Mouse (Mus musculus) limb, embryonic 13.5 days (tissue): ENCODE data around the gene Slc37a2. TPM values are rescaled to one million over a fixed set of nuclear protein-coding genes. Genes with fewer than 3 reads are reported as not detected.
A peak's percentile ranks its signal among the peaks of the same experiment; 100 is the strongest.
"Not testable (repeated sequence)": the region's sequence is repeated elsewhere in the genome, so short reads cannot be mapped to it uniquely, and the experiment has no call there.

Experiments
- ATAC-seq: fragments of 200-750 bp; cut with Nextera tagmentation; 2 replicates; pipeline ENCODE4 v1.8.0; 2017; ENCODE audit warnings: low read depth, moderate number of reproducible peaks, moderate TSS enrichment; ENCODE audit not compliant: low FRiP score
- H3K27ac ChIP-seq: fragments of 300-500 bp; sonication (generic); 2 replicates; pipeline ENCODE4 v1.5.1; 2015; ENCODE audit warnings: inconsistent platforms, mild to moderate bottlenecking, moderate library complexity
- H3K27me3 ChIP-seq: fragments of 300-500 bp; sonication (generic); 2 replicates; pipeline ENCODE4 v1.6.1; 2015; ENCODE audit warnings: mild to moderate bottlenecking, inconsistent platforms
- H3K36me3 ChIP-seq: fragments of 300-500 bp; sonication (generic); 2 replicates; pipeline ENCODE4 v1.6.1; 2015; ENCODE audit warnings: inconsistent platforms, mild to moderate bottlenecking, moderate library complexity
- H3K4me1 ChIP-seq: fragments of 300-500 bp; sonication (generic); 2 replicates; pipeline ENCODE4 v1.6.1; 2015; ENCODE audit warnings: inconsistent platforms
- H3K4me2 ChIP-seq: fragments of 300-500 bp; sonication (generic); replicated peaks from 2 replicates; pipeline ENCODE4 v1.6.1; 2015; ENCODE audit warnings: inconsistent platforms, mild to moderate bottlenecking, moderate library complexity
- H3K4me3 ChIP-seq: fragments of 300-500 bp; sonication (generic); 2 replicates; pipeline ENCODE4 v1.5.1; 2015; ENCODE audit warnings: moderate library complexity, mild to moderate bottlenecking, inconsistent platforms
- H3K9ac ChIP-seq: fragments of 300-500 bp; sonication (generic); 2 replicates; pipeline ENCODE4 v1.6.1; 2015; ENCODE audit warnings: mild to moderate bottlenecking, inconsistent platforms
- H3K9me3 ChIP-seq: fragments of 300-500 bp; sonication (generic); 2 replicates; pipeline ENCODE4 v1.6.1; 2016; ENCODE audit warnings: inconsistent platforms
- WGBS: fragments of 180-500 bp; shearing (Covaris S2); methylation state at CpG from one replicate; pipeline ENCODE4 v1.1.7; 2015; 5-methylcytosine and 5-hydroxymethylcytosine counted together
- polyA plus RNA-seq: library from polyadenylated mRNA; unstranded; fragments of >200 nt; fragmentation: Nextera tagmentation; extraction: Ambion mirVana; gene quantifications from 2 replicates; pipeline ENCODE4 v1.2.1, GENCODE M21; 2015

Slc37a2 gene
- polyA plus RNA-seq, result 2.0 and 2.6 TPM in 2 replicates

DNA sequence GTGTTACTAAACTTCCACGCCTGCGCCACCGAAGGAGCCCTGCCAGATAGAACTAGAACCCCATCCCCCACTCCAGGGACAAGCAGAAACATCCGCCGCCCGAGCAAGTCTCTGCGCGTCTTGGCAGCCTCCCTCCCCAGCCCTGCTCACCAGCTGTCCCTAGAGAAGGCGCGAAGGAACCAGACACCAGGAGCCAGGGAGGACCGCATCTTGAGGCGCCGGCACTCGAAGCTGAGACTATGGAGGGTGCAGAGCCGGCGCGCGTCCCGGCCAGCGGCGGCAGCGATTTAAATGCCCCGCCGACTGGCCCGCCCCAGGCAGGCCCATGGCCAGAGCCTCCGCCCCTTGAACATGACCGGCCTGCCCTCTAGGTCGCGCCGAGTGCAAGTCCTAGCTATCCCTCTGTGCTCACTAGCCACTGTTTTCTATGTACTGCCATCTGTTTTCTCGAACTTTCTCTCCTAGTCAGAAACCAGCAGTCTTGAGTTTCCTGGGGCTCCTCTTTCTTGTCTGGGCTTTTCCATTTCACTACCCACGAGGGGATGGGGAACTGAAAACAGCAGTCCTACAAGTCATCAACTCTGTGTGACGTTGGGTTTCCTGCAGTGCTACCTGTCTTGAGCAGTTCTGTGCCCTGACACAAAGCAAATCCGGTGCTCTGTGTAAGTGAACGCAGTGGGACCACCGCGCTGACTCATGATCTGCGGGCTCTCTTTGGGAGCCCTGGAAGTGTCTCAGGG lies at the start of gene Slc37a2:
Gene Slc37a2 (minus strand): TSS at position 590 of the 740 bp plus-strand sequence.
- Histone ChIP-seq H3K9ac (peak within 1 kb of the TSS; percentile 67), H3K27me3 (peaks cover 18% of the 10 kb centered on the region; the same call in 1 of the 2 replicates), H3K36me3 (no peaks in the 10 kb centered on the region), H3K4me1 (peaks cover 14% of the 10 kb centered on the region; the same call in 1 of the 2 replicates), H3K4me3 (peak within 1 kb of the TSS; percentile 48), H3K9me3 (no peaks in the 10 kb centered on the region), H3K4me2 (peak within 1 kb of the TSS; percentile 91), H3K27ac (peak within 1 kb of the TSS; percentile 55; the same call in 1 of the 2 replicates)
- ATAC-seq, result peak; percentile 76
- 2% methylated on average over 38 of the region's 38 CpGs for WGBS

DNA sequence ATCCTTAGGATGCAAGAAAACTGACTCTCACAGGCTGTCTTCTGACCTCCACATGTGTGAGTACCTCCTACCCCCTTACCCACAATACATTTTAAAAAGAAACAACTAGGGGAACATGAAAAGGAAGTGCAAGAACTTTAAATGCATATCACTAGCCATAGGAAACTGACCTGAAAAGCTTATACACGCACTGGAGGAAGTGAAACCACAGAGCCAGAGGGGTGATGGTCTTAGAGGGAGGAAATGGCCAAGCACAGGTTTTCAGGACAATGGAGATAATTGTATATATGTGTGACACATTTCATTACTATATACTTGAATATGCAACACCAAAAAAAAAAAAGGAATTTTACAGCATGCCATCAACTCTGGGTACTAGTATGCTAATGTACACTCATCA lies 46.2 kb upstream of the Slc37a2 start:
- no peak overlapping the region for H3K4me3 ChIP-seq
- H3K27me3 ChIP-seq, result no peaks in the 10 kb centered on the region
- no peaks in the 10 kb centered on the region for H3K36me3 ChIP-seq
- no peak for ATAC-seq
- no peaks in the 10 kb centered on the region for H3K9me3 ChIP-seq
- no peak overlapping the region for H3K27ac ChIP-seq
- H3K9ac ChIP-seq, result no peak overlapping the region
- 93% methylated on average over 1 of the region's 1 CpGs for WGBS
- no peaks in the 10 kb centered on the region for H3K4me1 ChIP-seq
- H3K4me2 ChIP-seq, result no peak overlapping the region

DNA sequence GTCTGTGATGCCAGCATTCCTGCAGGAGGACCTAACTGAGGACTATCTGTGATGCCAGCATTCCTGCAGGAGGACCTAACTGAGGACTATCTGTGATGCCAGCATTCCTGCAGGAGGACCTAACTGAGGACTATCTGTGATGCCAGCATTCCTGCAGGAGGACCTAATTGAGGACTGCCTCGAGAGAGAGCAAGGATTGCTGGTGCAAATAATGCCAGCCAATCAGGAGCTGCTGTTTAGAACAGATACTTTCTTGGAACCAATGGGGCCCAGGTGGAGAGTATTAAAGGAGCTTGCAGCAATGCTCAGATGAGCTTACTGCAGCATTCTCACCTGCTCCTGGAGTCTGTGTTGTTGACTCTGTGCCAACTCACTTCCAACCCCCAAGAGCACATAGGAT lies 45.0 kb upstream of the Slc37a2 start:
- not testable (repeated sequence) for H3K27ac ChIP-seq, H3K4me2 ChIP-seq, H3K4me3 ChIP-seq, ATAC-seq, H3K9me3 ChIP-seq, H3K9ac ChIP-seq, H3K4me1 ChIP-seq, H3K27me3 ChIP-seq, H3K36me3 ChIP-seq
- WGBS, result 55% methylated on average over 1 of the region's 1 CpGs

DNA sequence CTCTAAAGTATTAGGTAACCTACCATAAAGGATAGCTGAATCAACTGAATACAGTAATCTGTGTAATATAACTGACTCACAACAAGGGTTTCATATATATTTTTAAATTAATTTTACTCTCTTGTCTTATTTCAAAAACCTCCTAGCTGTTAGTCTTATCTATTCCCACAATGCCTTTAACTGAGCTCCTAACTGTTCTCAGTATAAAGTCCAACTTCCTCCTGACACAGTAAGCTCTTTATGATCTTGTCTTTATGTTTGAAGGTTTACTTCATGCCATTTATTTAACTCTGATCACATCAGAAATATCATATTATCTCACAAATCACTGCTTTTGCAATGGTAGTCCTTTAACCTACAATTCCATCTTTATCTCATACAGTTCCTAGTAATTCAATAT lies 40.0 kb upstream of the Slc37a2 start:
- no peak overlapping the region for H3K4me3 ChIP-seq
- no peak for ATAC-seq
- no peaks in the 10 kb centered on the region for H3K4me1 ChIP-seq
- H3K27ac ChIP-seq, result no peak overlapping the region
- H3K36me3 ChIP-seq, result no peaks in the 10 kb centered on the region
- H3K27me3 ChIP-seq, result no peaks in the 10 kb centered on the region
- no peak overlapping the region for H3K9ac ChIP-seq
- no peaks in the 10 kb centered on the region for H3K9me3 ChIP-seq
- no peak overlapping the region for H3K4me2 ChIP-seq

DNA sequence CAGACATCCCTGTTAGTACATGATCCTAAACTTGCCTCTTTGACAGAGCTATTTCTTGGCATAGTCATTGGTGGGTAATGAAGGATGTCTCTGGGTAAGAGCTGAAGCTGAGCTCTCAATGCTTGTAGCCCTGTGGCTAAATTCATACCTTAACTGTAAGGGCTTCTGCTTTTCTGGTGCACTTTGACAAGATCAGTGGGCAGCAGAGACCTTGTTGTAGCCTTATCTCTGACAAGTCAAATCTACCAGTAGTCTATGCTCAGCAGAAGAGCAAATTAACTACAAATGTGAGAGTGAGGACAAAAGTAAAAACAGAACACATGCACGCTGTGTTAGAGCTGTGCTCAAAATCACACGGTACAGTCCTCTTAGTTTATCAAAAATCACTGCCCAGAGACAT lies 11.1 kb upstream of the Slc37a2 start:
- Histone ChIP-seq H3K4me2 (no peak overlapping the region), H3K27me3 (no peaks in the 10 kb centered on the region), H3K4me3 (no peak overlapping the region), H3K27ac (no peak overlapping the region), H3K9ac (no peak overlapping the region), H3K36me3 (no peaks in the 10 kb centered on the region), H3K4me1 (no peaks in the 10 kb centered on the region), H3K9me3 (no peaks in the 10 kb centered on the region)
- ATAC-seq, result no peak
- WGBS, result 78% methylated on average over 2 of the region's 2 CpGs

DNA sequence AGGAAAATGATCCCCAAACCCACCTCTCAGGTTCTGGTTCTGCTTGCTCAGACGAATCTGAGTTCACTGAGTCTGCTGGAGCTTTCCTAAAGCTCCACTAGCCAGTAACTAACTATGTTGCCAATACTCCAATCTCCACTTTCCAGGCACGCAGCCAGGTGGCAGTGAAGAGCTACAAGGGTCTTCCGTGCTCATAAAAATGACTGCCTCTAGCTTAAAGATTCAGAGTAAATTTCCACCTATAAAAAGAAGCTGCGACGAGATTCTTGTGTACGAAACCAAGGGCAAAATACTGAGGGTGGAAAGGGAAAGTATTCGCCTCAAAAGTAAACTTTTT lies 319 bp upstream of the Slc37a2 start:
- Histone ChIP-seq H3K9me3 (no peaks in the 10 kb centered on the region), H3K9ac (peak overlapping the region; percentile 67; the same call in 1 of the 2 replicates), H3K36me3 (no peaks in the 10 kb centered on the region), H3K4me2 (peak overlapping the region; percentile 91), H3K4me1 (peaks cover 14% of the 10 kb centered on the region; the same call in 1 of the 2 replicates), H3K4me3 (peak overlapping the region; percentile 48), H3K27me3 (peaks cover 18% of the 10 kb centered on the region; the same call in 1 of the 2 replicates), H3K27ac (peak overlapping the region; percentile 55; the same call in 1 of the 2 replicates)
- WGBS, result 25% methylated on average over 7 of the region's 7 CpGs
- peak; percentile 70 for ATAC-seq

DNA sequence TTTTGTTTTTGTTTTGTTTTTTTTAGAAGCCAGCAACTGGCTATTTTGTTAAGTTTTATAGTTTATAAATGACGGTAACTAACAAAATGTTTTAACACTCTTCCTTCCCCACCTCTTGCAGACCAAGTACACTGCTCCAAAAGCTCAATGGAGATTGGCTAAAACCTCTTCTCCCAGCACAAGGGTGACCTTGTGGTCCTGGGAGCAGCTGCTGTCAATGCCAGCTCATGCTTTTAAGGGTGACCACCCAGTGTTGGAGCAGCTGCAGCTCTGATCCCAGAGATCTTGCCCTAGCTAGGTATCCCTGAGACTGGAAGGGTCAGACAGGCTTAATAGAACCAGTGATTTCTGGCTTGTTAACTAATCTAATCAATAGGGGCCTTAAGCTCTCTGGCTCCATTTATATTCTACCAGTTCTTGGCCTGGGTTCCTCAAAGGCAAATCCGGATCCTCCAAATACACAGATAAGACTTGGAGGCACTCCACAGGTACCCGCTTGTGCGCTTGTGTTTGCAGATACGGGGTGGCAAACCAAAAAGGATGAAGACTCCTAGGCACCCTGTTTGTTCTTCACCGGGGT lies 917 bp downstream of the Slc37a2 start:
- no peaks in the 10 kb centered on the region for H3K9me3 ChIP-seq
- H3K4me2 ChIP-seq, result peak overlapping the region; percentile 91
- H3K36me3 ChIP-seq, result no peaks in the 10 kb centered on the region
- WGBS, result 21% methylated on average over 6 of the region's 6 CpGs
- peaks cover 14% of the 10 kb centered on the region; the same call in 1 of the 2 replicates for H3K4me1 ChIP-seq
- ATAC-seq, result no peak; the same call in 1 of the 2 replicates
- peaks cover 18% of the 10 kb centered on the region; the same call in 1 of the 2 replicates for H3K27me3 ChIP-seq
- no peak overlapping the region for H3K9ac ChIP-seq
- H3K4me3 ChIP-seq, result peak overlapping the region; percentile 48
- no peak overlapping the region for H3K27ac ChIP-seq

DNA sequence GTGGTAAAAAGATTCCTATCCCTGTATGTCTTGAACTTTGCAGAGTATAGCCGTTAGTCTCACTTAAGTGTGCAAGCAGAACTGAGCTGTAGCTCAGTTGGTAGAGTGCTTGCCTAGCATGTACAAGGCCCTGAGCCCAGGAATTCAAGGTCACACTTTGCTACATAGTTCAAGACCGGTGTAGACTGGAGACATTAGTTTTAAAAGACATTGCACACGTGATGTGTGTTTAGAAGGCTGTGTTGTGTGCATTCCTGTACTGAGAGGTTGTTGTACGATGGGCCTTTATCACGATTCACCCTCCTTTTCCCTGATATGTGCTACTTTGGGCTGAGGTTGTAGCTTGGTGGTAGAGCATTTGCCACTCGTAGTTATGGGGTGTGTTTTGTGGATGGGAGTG lies 4.9 kb downstream of the Slc37a2 start:
- peaks cover 11% of the 10 kb centered on the region; the same call in 1 of the 2 replicates for H3K27me3 ChIP-seq
- peaks cover 13% of the 10 kb centered on the region for H3K4me1 ChIP-seq
- H3K4me2 ChIP-seq, result no peak overlapping the region
- no peak overlapping the region for H3K4me3 ChIP-seq
- 79% methylated on average over 6 of the region's 6 CpGs for WGBS
- no peak for ATAC-seq
- H3K9me3 ChIP-seq, result no peaks in the 10 kb centered on the region
- no peaks in the 10 kb centered on the region for H3K36me3 ChIP-seq
- no peak overlapping the region for H3K27ac ChIP-seq
- no peak overlapping the region for H3K9ac ChIP-seq

DNA sequence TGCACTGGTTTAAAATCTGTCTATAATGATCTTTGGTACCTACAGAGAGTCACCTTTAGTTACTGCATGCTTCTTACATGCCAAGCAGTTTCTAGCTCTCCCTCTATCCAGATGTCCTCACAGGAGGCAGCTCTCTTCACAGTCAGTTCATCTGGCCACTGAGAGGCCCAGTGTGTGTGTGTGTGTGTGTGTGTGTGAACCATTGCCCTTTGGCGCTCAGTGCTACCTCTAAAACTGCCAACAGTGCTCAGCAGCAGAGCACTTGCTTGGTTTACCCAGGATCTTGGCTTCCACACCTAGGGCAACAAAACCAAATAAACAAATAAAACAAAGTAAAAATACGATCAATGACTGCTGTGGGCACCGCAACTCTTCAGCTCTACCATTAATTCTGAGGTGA lies 5.6 kb downstream of the Slc37a2 start:
- H3K9ac ChIP-seq, result no peak overlapping the region
- 84% methylated on average over 3 of the region's 3 CpGs for WGBS

DNA sequence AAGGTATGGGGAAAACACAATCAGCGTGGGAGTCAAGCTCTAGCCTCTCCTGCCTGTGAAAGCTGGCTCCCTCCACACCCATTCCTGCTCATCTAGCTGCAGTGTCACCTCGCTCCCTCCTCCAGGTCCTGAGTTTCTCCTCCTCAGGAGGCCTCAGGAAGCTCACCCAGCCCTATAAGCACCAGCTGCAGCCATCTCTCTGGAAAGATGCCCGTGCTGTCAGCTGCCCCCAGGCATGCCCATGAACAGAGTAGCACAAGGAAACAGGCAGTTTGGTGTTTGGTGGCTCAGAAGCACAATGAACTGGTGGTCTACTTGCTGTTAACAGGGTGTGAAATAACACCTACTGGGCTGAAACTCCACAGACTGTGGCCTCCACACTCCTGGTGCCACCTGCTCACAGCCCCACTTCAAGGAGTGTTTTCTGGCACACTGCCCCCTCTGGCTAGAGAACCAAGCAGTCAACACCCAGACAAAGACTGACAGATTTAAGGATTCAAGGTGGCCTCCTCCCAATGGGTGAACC lies 7.1 kb downstream of the Slc37a2 start:
- no peak overlapping the region for H3K4me3 ChIP-seq
- no peaks in the 10 kb centered on the region for H3K9me3 ChIP-seq
- H3K9ac ChIP-seq, result no peak overlapping the region
- no peak overlapping the region for H3K27ac ChIP-seq
- H3K36me3 ChIP-seq, result no peaks in the 10 kb centered on the region
- no peak overlapping the region for H3K4me2 ChIP-seq
- peaks cover 2% of the 10 kb centered on the region; the same call in 1 of the 2 replicates for H3K27me3 ChIP-seq
- WGBS, result 42% methylated on average over 3 of the region's 3 CpGs
- H3K4me1 ChIP-seq, result peaks cover 5% of the 10 kb centered on the region; the same call in 1 of the 2 replicates
- ATAC-seq, result no peak

More for the DNA sequence above, 5.6 kb downstream of the Slc37a2 start:
- Histone ChIP-seq H3K4me3 (no peak overlapping the region), H3K27ac (no peak overlapping the region), H3K36me3 (no peaks in the 10 kb centered on the region), H3K27me3 (peaks cover 11% of the 10 kb centered on the region; the same call in 1 of the 2 replicates), H3K4me2 (no peak overlapping the region), H3K4me1 (peaks cover 9% of the 10 kb centered on the region), H3K9me3 (no peaks in the 10 kb centered on the region)
- ATAC-seq, result no peak

DNA sequence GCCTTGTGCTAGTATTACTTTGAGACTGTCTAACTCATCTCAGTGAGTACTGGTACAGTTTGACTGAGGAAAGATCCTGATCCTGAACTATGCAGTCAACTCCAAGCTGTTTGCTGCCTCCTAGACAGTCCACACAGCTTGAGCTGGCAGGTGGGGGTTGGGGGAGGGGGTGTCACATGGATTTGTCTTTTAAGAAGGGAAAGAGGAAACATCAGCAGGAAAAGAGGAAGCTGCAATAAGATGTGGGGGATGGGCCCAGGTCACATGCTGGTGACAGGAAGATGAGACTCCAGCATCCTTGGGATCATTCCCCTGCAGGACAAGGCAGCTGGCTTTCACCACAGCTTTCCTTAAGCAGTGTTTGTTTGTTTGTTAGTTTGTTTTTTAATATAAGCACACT lies 8.1 kb downstream of the Slc37a2 start:
- ATAC-seq, result no peak
- H3K27me3 ChIP-seq, result no peaks in the 10 kb centered on the region; the same call in 1 of the 2 replicates
- H3K36me3 ChIP-seq, result no peaks in the 10 kb centered on the region
- H3K27ac ChIP-seq, result no peak overlapping the region
- H3K4me1 ChIP-seq, result peaks cover 5% of the 10 kb centered on the region; the same call in 1 of the 2 replicates
- H3K9me3 ChIP-seq, result no peaks in the 10 kb centered on the region
- H3K4me2 ChIP-seq, result no peak overlapping the region
- H3K4me3 ChIP-seq, result no peak overlapping the region
- H3K9ac ChIP-seq, result no peak overlapping the region

DNA sequence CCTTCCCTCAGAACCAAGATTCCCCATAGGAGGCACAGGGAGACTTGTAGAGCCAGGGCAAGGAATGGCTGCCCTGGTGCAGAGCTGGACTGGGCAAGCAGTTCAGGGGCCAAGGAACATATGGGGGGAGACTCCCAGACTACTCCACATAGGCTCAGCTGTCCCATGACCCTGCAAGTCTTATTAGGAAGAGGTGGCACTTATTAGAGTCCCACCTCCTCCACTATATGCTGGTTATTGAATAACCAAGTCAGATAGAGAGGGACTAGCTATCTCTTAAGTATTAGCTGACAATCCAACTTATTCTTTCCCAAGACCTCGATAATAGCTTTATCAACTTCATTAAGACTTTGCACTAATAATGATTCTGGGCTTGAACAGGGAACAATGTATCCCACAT lies 9.7 kb downstream of the Slc37a2 start:
- no peak for ATAC-seq
- H3K9ac ChIP-seq, result no peak overlapping the region
- peaks cover 5% of the 10 kb centered on the region; the same call in 1 of the 2 replicates for H3K4me1 ChIP-seq
- H3K4me3 ChIP-seq, result no peak overlapping the region
- WGBS, result 93% methylated on average over 1 of the region's 1 CpGs
- H3K36me3 ChIP-seq, result no peaks in the 10 kb centered on the region
- H3K4me2 ChIP-seq, result no peak overlapping the region
- H3K27ac ChIP-seq, result no peak overlapping the region
- H3K9me3 ChIP-seq, result no peaks in the 10 kb centered on the region
- no peaks in the 10 kb centered on the region; the same call in 1 of the 2 replicates for H3K27me3 ChIP-seq
